Mouse (Mus musculus): ENCODE measurements around the gene Plin4. TPM values are rescaled to one million over a fixed set of nuclear protein-coding genes. Genes with fewer than 3 reads are reported as not detected.

Plin4 gene
- polyA plus RNA-seq, 1 experiment from 2014 or later, result 0.23 TPM

GRCm38 (mm10) chr17:56141702-56142605 lies 32.4 kb upstream of the Plin4 start:
- Histone ChIP-seq H3K9me3 (ENCODE audit: control insufficient read depth, low read length) (no peaks in the 10 kb centered on the region), H3K4me3 (ENCODE audit: low read length) (peak overlapping the region; percentile 46), H3K27ac (ENCODE audit: low read length) (no peak overlapping the region), H3K4me1 (ENCODE audit: control insufficient read depth, insufficient read depth, low read length) (peaks cover 17% of the 10 kb centered on the region), H3K9ac (ENCODE audit: low read depth, low read length) (peak overlapping the region; percentile 43), H3K27me3 (replicated peaks; ENCODE audit: control insufficient read depth, insufficient read depth, low read length) (peaks cover 68% of the 10 kb centered on the region), H3K36me3 (ENCODE audit: control insufficient read depth, insufficient read depth, low read length) (no peaks in the 10 kb centered on the region), H3K4me2 (ENCODE audit: low read depth, low read length) (peak overlapping the region; percentile 74)
- 0 out of 2 replicates have a peak, but pooled peaks have one; percentile 19 for ATAC-seq
- under 1% methylated on average over 45 of the region's 47 CpGs for WGBS

- Histone ChIP-seq H3K4me2 (ENCODE audit: low read depth, low read length) (peak within 1 kb of the TSS; percentile 99), H3K9ac (ENCODE audit: low read depth, low read length) (peak within 1 kb of the TSS; percentile 60), H3K27me3 (replicated peaks; ENCODE audit: control insufficient read depth, insufficient read depth, low read length) (peaks cover 58% of the 10 kb centered on the region), H3K4me1 (ENCODE audit: control insufficient read depth, insufficient read depth, low read length) (peaks cover 17% of the 10 kb centered on the region), H3K9me3 (ENCODE audit: control insufficient read depth, low read length) (no peaks in the 10 kb centered on the region), H3K27ac (ENCODE audit: low read length) (no peak within 1 kb of the TSS), H3K4me3 (ENCODE audit: low read length) (peak within 1 kb of the TSS; percentile 70), H3K36me3 (ENCODE audit: control insufficient read depth, insufficient read depth, low read length) (no peaks in the 10 kb centered on the region)
- WGBS, result 1% methylated on average over 79 of the region's 79 CpGs
- peak; percentile 45 for ATAC-seq
Measured at GRCm38 (mm10) chr17:56139858-56140595, 30.4 kb upstream of the Plin4 start, which contains the start of gene Sema6b. Sema6b (minus strand) TSS chr17:56140343.

GRCm38 (mm10) chr17:56139355-56139754 lies 29.8 kb upstream of the Plin4 start:
- ATAC-seq, result no peak
- H3K4me2 ChIP-seq (ENCODE audit: low read depth, low read length), result peak overlapping the region; percentile 99
- peaks cover 54% of the 10 kb centered on the region for H3K27me3 ChIP-seq (replicated peaks; ENCODE audit: control insufficient read depth, insufficient read depth, low read length)
- H3K27ac ChIP-seq (ENCODE audit: low read length), result no peak overlapping the region
- no peaks in the 10 kb centered on the region for H3K36me3 ChIP-seq (ENCODE audit: control insufficient read depth, insufficient read depth, low read length)
- H3K9me3 ChIP-seq (ENCODE audit: control insufficient read depth, low read length), result no peaks in the 10 kb centered on the region
- H3K4me1 ChIP-seq (ENCODE audit: control insufficient read depth, insufficient read depth, low read length), result peaks cover 23% of the 10 kb centered on the region
- H3K4me3 ChIP-seq (ENCODE audit: low read length), result peak overlapping the region; percentile 70
- WGBS, result 8% methylated on average over 21 of the region's 21 CpGs
- H3K9ac ChIP-seq (ENCODE audit: low read depth, low read length), result peak overlapping the region; percentile 60

- H3K27ac ChIP-seq (ENCODE audit: low read length), result no peak overlapping the region
- peaks cover 34% of the 10 kb centered on the region for H3K4me1 ChIP-seq (ENCODE audit: control insufficient read depth, insufficient read depth, low read length)
- 24% methylated on average over 25 of the region's 25 CpGs for WGBS
- peaks cover 47% of the 10 kb centered on the region for H3K27me3 ChIP-seq (replicated peaks; ENCODE audit: control insufficient read depth, insufficient read depth, low read length)
- no peak overlapping the region for H3K4me3 ChIP-seq (ENCODE audit: low read length)
- no peak for ATAC-seq
- peak overlapping the region; percentile 38; the same call in 1 of the 2 replicates for H3K4me2 ChIP-seq (ENCODE audit: low read depth, low read length)
- no peaks in the 10 kb centered on the region for H3K9me3 ChIP-seq (ENCODE audit: control insufficient read depth, low read length)
- H3K9ac ChIP-seq (ENCODE audit: low read depth, low read length), result no peak overlapping the region
- no peaks in the 10 kb centered on the region for H3K36me3 ChIP-seq (ENCODE audit: control insufficient read depth, insufficient read depth, low read length)
Measured at GRCm38 (mm10) chr17:56137839-56138613, 28.4 kb upstream of the Plin4 start.

DNA sequence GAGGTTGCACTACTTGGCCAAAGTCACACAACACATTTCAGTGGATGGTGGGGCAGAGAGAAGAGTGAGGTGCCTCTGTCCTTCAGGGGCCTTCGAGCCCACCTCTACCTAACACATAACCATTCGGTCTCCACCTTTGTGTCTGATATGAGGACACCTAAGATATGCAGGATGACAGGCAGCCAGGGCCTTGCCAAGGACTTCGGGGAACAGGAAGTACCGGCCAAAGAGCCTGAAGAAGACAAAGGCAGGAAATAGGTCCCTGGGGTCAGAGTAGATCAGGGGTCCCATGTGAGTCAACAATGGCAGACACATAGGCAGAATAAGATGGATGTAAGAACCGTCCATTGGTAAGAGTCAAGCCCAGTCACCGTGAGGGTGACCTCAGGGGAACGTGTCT lies 27.0 kb upstream of the Plin4 start:
- ATAC-seq, result no peak
- Histone ChIP-seq H3K36me3 (ENCODE audit: control insufficient read depth, insufficient read depth, low read length) (no peaks in the 10 kb centered on the region), H3K4me2 (ENCODE audit: low read depth, low read length) (no peak overlapping the region), H3K9me3 (ENCODE audit: control insufficient read depth, low read length) (no peaks in the 10 kb centered on the region), H3K27ac (ENCODE audit: low read length) (no peak overlapping the region), H3K9ac (ENCODE audit: low read depth, low read length) (no peak overlapping the region), H3K4me3 (ENCODE audit: low read length) (no peak overlapping the region), H3K27me3 (replicated peaks; ENCODE audit: control insufficient read depth, insufficient read depth, low read length) (peaks cover 35% of the 10 kb centered on the region), H3K4me1 (ENCODE audit: control insufficient read depth, insufficient read depth, low read length) (peaks cover 26% of the 10 kb centered on the region)
- WGBS, result 89% methylated on average over 7 of the region's 7 CpGs

- Histone ChIP-seq H3K27me3 (replicated peaks; ENCODE audit: control insufficient read depth, insufficient read depth, low read length) (peaks cover 15% of the 10 kb centered on the region), H3K9ac (ENCODE audit: low read depth, low read length) (peak overlapping the region; percentile 66), H3K4me3 (ENCODE audit: low read length) (peak overlapping the region; percentile 48), H3K9me3 (ENCODE audit: control insufficient read depth, low read length) (no peaks in the 10 kb centered on the region), H3K27ac (ENCODE audit: low read length) (peak overlapping the region; percentile 94), H3K4me1 (ENCODE audit: control insufficient read depth, insufficient read depth, low read length) (peaks cover 18% of the 10 kb centered on the region), H3K4me2 (ENCODE audit: low read depth, low read length) (peak overlapping the region; percentile 90), H3K36me3 (ENCODE audit: control insufficient read depth, insufficient read depth, low read length) (no peaks in the 10 kb centered on the region)
- peak; percentile 36 for ATAC-seq
- WGBS, result 2% methylated on average over 27 of the region's 27 CpGs
Measured at GRCm38 (mm10) chr17:56134463-56134971, 24.9 kb upstream of the Plin4 start.

- Histone ChIP-seq H3K36me3 (ENCODE audit: control insufficient read depth, insufficient read depth, low read length) (no peaks in the 10 kb centered on the region), H3K4me2 (ENCODE audit: low read depth, low read length) (peak overlapping the region; percentile 90), H3K4me1 (ENCODE audit: control insufficient read depth, insufficient read depth, low read length) (peaks cover 16% of the 10 kb centered on the region), H3K9ac (ENCODE audit: low read depth, low read length) (peak overlapping the region; percentile 66), H3K4me3 (ENCODE audit: low read length) (peak overlapping the region; percentile 48), H3K9me3 (ENCODE audit: control insufficient read depth, low read length) (no peaks in the 10 kb centered on the region), H3K27ac (ENCODE audit: low read length) (peak overlapping the region; percentile 94), H3K27me3 (replicated peaks; ENCODE audit: control insufficient read depth, insufficient read depth, low read length) (peaks cover 7% of the 10 kb centered on the region; the same call in 1 of the 2 replicates)
- WGBS, result 16% methylated on average over 20 of the region's 21 CpGs
- ATAC-seq, result peak; percentile 93
Measured at GRCm38 (mm10) chr17:56133457-56134363, 24.1 kb upstream of the Plin4 start.

- Histone ChIP-seq H3K4me3 (ENCODE audit: low read length) (no peak overlapping the region), H3K9ac (ENCODE audit: low read depth, low read length) (peak overlapping the region; percentile 52; the same call in 1 of the 2 replicates), H3K9me3 (ENCODE audit: control insufficient read depth, low read length) (no peaks in the 10 kb centered on the region), H3K36me3 (ENCODE audit: control insufficient read depth, insufficient read depth, low read length) (no peaks in the 10 kb centered on the region), H3K4me2 (ENCODE audit: low read depth, low read length) (no peak overlapping the region), H3K27me3 (replicated peaks; ENCODE audit: control insufficient read depth, insufficient read depth, low read length) (no peaks in the 10 kb centered on the region), H3K4me1 (ENCODE audit: control insufficient read depth, insufficient read depth, low read length) (peaks cover 16% of the 10 kb centered on the region), H3K27ac (ENCODE audit: low read length) (no peak overlapping the region)
- ATAC-seq, result no peak
- 3% methylated on average over 14 of the region's 14 CpGs for WGBS
Measured at GRCm38 (mm10) chr17:56132661-56133060, 23.1 kb upstream of the Plin4 start.

Measured in intestine, embryonic 16.5 days (tissue).